Mouse (Mus musculus): ENCODE data around the gene Zc3h12d.

Zc3h12d gene

GRCm38 (mm10) chr10:7870571-7871315 is 38.5 kb downstream of the Zc3h12d start:
- intact Hi-C loops (cut with DNase I) = no loop called here

GRCm38 (mm10) chr10:7871381-7872020 is 39.2 kb downstream of the Zc3h12d start:
- intact Hi-C loops (cut with DNase I) = no loop called here

GRCm38 (mm10) chr10:7874194-7874593 is 41.9 kb downstream of the Zc3h12d start:
- intact Hi-C loops (cut with DNase I) = no loop called here

GRCm38 (mm10) chr10:7880283-7880682 is 48.0 kb downstream of the Zc3h12d start:
- intact Hi-C loops (cut with DNase I) = loop anchor here (5.0 kb wide), 1 partner anchor 362 kb away; no protein-coding TSS in a partner anchor

GRCm38 (mm10) chr10:7881971-7882370 is 49.7 kb downstream of the Zc3h12d start:
- intact Hi-C loops (cut with DNase I) = loop anchor here (5.0 kb wide), 1 partner anchor 360 kb away; no protein-coding TSS in a partner anchor

GRCm38 (mm10) chr10:7883524-7883923 is 51.3 kb downstream of the Zc3h12d start:
- intact Hi-C loops (cut with DNase I) = loop anchor here (1.0 to 5.0 kb wide), 2 partner anchors 313 to 359 kb away; no protein-coding TSS in a partner anchor

GRCm38 (mm10) chr10:7888256-7888868 is 56.1 kb downstream of the Zc3h12d start:
- intact Hi-C loops (cut with DNase I) = no loop called here

- intact Hi-C loops (cut with DNase I) = no loop called here
These were observed 68.7 kb downstream of the Zc3h12d start for GRCm38 (mm10) chr10:7900719-7901627.

GRCm38 (mm10) chr10:7904157-7904556 is 71.9 kb downstream of the Zc3h12d start:
- intact Hi-C loops (cut with DNase I) = no loop called here

GRCm38 (mm10) chr10:7907151-7907550 is 74.9 kb downstream of the Zc3h12d start:
- intact Hi-C loops (cut with DNase I) = no loop called here

GRCm38 (mm10) chr10:7911268-7911667 is 79.0 kb downstream of the Zc3h12d start:
- intact Hi-C loops (cut with DNase I) = no loop called here

Small RNAs within 50 kb of the gene (microRNA-seq; reads per million reads assigned to microRNA genes)
- 0.92 to 3.0 reads per million in 2 experiments for gene Mir5104

Data from adrenal gland (tissue).